Mouse (Mus musculus) heart, embryonic 13.5 days (tissue): ENCODE data around the gene Lrp11. TPM values are rescaled to one million over a fixed set of nuclear protein-coding genes. Genes with fewer than 3 reads are reported as not detected.
A peak's percentile ranks its signal among the peaks of the same experiment; 100 is the strongest.

Experiments
- ATAC-seq: fragments of 200-750 bp; cut with Nextera tagmentation; 2 replicates; pipeline ENCODE4 v1.8.0; 2017; ENCODE audit warnings: moderate TSS enrichment; ENCODE audit not compliant: insufficient number of reproducible peaks, low FRiP score, low TSS enrichment; ENCODE audit errors: extremely low read depth
- H3K27ac ChIP-seq: fragments of 300-500 bp; sonication (generic); replicated peaks from 2 replicates; pipeline ENCODE4 v1.5.1; 2015; ENCODE audit warnings: moderate library complexity, mild to moderate bottlenecking, inconsistent platforms
- H3K27me3 ChIP-seq: fragments of 300-500 bp; sonication (generic); replicated peaks from 2 replicates; pipeline ENCODE4 v1.6.1; 2015; ENCODE audit warnings: mild to moderate bottlenecking, inconsistent platforms
- H3K36me3 ChIP-seq: fragments of 300-500 bp; sonication (generic); 2 replicates; pipeline ENCODE4 v1.6.1; 2015; ENCODE audit warnings: mild to moderate bottlenecking, inconsistent platforms
- H3K4me1 ChIP-seq: fragments of 300-500 bp; sonication (generic); 2 replicates; pipeline ENCODE4 v1.6.1; 2015; ENCODE audit warnings: inconsistent platforms
- H3K4me2 ChIP-seq: fragments of 300-500 bp; sonication (generic); 2 replicates; pipeline ENCODE4 v1.6.1; 2015; ENCODE audit warnings: inconsistent platforms, mild to moderate bottlenecking, moderate library complexity
- H3K4me3 ChIP-seq: fragments of 300-500 bp; sonication (generic); 2 replicates; pipeline ENCODE4 v1.5.1; 2015; ENCODE audit warnings: moderate library complexity, mild to moderate bottlenecking, inconsistent platforms
- H3K9ac ChIP-seq: fragments of 300-500 bp; sonication (generic); 2 replicates; pipeline ENCODE4 v1.6.1; 2015; ENCODE audit warnings: inconsistent platforms, mild to moderate bottlenecking, moderate library complexity
- H3K9me3 ChIP-seq: fragments of 300-500 bp; sonication (generic); 2 replicates; pipeline ENCODE4 v1.6.1; 2016; ENCODE audit warnings: inconsistent platforms
- WGBS: fragments of 180-500 bp; shearing (Covaris S2); methylation state at CpG from one replicate; pipeline ENCODE4 v1.1.7; 2015; ENCODE audit warnings: mixed read lengths; 5-methylcytosine and 5-hydroxymethylcytosine counted together
- polyA plus RNA-seq: library from polyadenylated mRNA; unstranded; fragments of >200 nt; fragmentation: Nextera tagmentation; extraction: Ambion mirVana; gene quantifications from 2 replicates; pipeline ENCODE4 v1.2.1, GENCODE M21; 2015

Lrp11 gene
- polyA plus RNA-seq, 1 experiment from 2014 or later: 1.9 TPM

DNA sequence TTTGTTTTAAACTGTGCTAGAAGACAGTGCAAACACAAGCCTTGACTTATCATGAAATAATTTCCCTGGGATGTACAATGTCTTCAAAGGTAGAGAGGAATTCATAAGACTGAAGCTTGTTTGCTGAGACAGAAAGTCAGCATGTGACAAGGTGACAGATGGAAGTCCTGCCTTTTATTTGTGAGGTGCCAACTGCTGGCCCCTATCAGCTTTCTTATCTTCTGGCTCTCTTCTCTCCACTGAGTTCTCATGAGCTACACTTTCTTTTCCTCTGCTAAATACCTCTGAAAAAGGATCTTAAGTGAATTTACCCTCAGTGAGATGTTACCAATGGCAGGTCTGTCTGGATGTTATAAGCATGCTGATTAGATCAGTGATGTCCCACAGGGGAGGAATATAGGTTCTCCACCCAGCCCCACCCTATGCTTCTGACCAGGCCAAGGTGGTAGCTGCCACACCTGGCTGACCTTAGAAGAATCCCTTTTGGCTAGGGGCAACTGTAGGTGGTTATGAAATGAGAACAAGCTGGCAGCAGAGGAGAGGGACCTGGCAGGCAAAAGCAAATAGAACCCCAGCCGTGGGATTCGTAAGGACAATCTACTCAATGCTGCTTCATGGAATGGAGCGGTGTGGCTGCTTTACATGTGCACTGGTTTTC, 34.4 kb downstream of the Lrp11 start:
- Histone ChIP-seq H3K36me3 (peaks cover 7% of the 10 kb centered on the region; the same call in 1 of the 2 replicates), H3K4me1 (peaks cover 60% of the 10 kb centered on the region), H3K9me3 (no peaks in the 10 kb centered on the region), H3K4me3 (no peak overlapping the region), H3K27ac (no peak overlapping the region), H3K4me2 (no peak overlapping the region), H3K27me3 (no peaks in the 10 kb centered on the region), H3K9ac (no peak overlapping the region)
- 88% methylated on average over 3 of the region's 3 CpGs for WGBS
- ATAC-seq: no peak

GRCm38 (mm10) chr10:7629092-7629491, 39.5 kb downstream of the Lrp11 start:
- Histone ChIP-seq H3K4me2 (no peak overlapping the region), H3K9ac (no peak overlapping the region), H3K27me3 (no peaks in the 10 kb centered on the region), H3K4me3 (no peak overlapping the region), H3K27ac (no peak overlapping the region), H3K9me3 (no peaks in the 10 kb centered on the region), H3K36me3 (peaks cover 27% of the 10 kb centered on the region), H3K4me1 (peaks cover 48% of the 10 kb centered on the region)
- ATAC-seq: no peak
- 52% methylated on average over 4 of the region's 4 CpGs for WGBS

DNA sequence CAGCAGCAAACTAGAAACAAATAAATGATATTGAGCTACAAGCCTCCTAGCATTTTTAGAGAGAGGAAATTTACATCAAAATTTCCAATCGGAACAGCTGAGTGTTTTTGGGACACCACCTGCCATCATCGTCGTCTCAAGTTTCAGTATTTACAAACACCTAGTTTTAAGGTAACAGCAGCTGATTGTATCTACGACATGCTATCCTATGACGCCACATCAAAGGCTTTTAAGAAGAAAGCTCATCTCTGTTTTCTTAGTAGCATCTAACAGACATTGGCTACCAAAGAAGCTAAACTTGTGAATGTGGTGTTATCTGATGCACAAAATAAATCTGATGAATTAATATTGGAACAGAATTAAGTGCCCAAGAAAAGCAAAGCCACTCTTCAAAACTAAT, 40.7 kb downstream of the Lrp11 start:
- peaks cover 27% of the 10 kb centered on the region for H3K36me3 ChIP-seq
- no peak overlapping the region for H3K4me2 ChIP-seq
- H3K4me3 ChIP-seq: no peak overlapping the region
- H3K9ac ChIP-seq: no peak overlapping the region
- no peaks in the 10 kb centered on the region for H3K27me3 ChIP-seq
- 88% methylated on average over 5 of the region's 5 CpGs for WGBS
- H3K27ac ChIP-seq: no peak overlapping the region
- ATAC-seq: no peak
- no peaks in the 10 kb centered on the region for H3K9me3 ChIP-seq
- H3K4me1 ChIP-seq: peaks cover 47% of the 10 kb centered on the region

- Histone ChIP-seq H3K9me3 (no peaks in the 10 kb centered on the region), H3K4me3 (no peak overlapping the region), H3K36me3 (peaks cover 27% of the 10 kb centered on the region), H3K4me2 (peak overlapping the region; percentile 14; the same call in 1 of the 2 replicates), H3K4me1 (peaks cover 47% of the 10 kb centered on the region), H3K27ac (peak overlapping the region; percentile 41), H3K9ac (no peak overlapping the region), H3K27me3 (no peaks in the 10 kb centered on the region)
- WGBS: 53% methylated on average over 16 of the region's 16 CpGs
- ATAC-seq: no peak
These were observed 41.5 kb downstream of the Lrp11 start for GRCm38 (mm10) chr10:7630951-7631720.

DNA sequence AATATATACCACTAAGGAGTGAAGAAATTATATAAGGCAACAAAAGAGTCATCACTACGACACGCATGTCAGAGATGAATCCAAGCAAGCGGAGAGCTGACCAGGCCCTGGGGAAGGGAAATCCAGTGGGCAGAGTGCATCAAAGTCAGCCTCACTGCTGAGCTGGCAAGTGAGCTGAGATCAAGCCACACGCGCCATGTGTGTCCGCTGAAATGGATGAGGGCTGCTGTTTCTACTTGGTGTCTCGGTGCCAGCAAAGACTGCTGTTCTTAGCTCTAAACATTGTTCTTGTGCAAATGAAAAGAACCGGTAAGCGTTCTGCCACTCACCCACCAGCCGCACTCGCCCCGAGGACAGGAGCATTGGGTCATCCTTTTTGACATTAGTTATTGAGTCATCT, 50.8 kb downstream of the Lrp11 start:
- no peak for ATAC-seq

GRCm38 (mm10) chr10:7645911-7646310, 56.3 kb downstream of the Lrp11 start:
- peaks cover 9% of the 10 kb centered on the region for H3K4me1 ChIP-seq
- H3K27me3 ChIP-seq: no peaks in the 10 kb centered on the region
- no peaks in the 10 kb centered on the region for H3K9me3 ChIP-seq
- no peak overlapping the region for H3K4me3 ChIP-seq
- ATAC-seq: no peak
- no peak overlapping the region for H3K9ac ChIP-seq
- 88% methylated on average over 2 of the region's 2 CpGs for WGBS
- H3K27ac ChIP-seq: no peak overlapping the region
- H3K4me2 ChIP-seq: no peak overlapping the region
- H3K36me3 ChIP-seq: peaks cover 68% of the 10 kb centered on the region

More for the DNA sequence above, 50.8 kb downstream of the Lrp11 start:
- 96% methylated on average over 12 of the region's 12 CpGs for WGBS
- no peaks in the 10 kb centered on the region for H3K27me3 ChIP-seq
- H3K36me3 ChIP-seq: peaks cover 83% of the 10 kb centered on the region
- no peaks in the 10 kb centered on the region for H3K4me1 ChIP-seq
- no peak overlapping the region for H3K27ac ChIP-seq
- H3K4me3 ChIP-seq: no peak overlapping the region
- no peak overlapping the region for H3K9ac ChIP-seq
- H3K4me2 ChIP-seq: no peak overlapping the region
- no peaks in the 10 kb centered on the region for H3K9me3 ChIP-seq

- no peak for ATAC-seq
- Histone ChIP-seq H3K9ac (0 out of 2 replicates have a peak overlapping the region, but pooled peaks have one; percentile 24), H3K27ac (peak overlapping the region; percentile 63), H3K4me2 (no peak overlapping the region), H3K4me3 (no peak overlapping the region), H3K27me3 (no peaks in the 10 kb centered on the region), H3K9me3 (no peaks in the 10 kb centered on the region), H3K36me3 (peaks cover 39% of the 10 kb centered on the region), H3K4me1 (peaks cover 10% of the 10 kb centered on the region)
- 56% methylated on average over 4 of the region's 4 CpGs for WGBS
These were observed 59.5 kb downstream of the Lrp11 start for GRCm38 (mm10) chr10:7649059-7649458.

- Histone ChIP-seq H3K9ac (no peak overlapping the region), H3K27me3 (no peaks in the 10 kb centered on the region), H3K9me3 (no peaks in the 10 kb centered on the region), H3K4me1 (peaks cover 13% of the 10 kb centered on the region), H3K36me3 (peaks cover 25% of the 10 kb centered on the region), H3K27ac (no peak overlapping the region), H3K4me2 (no peak overlapping the region), H3K4me3 (no peak overlapping the region)
- 86% methylated on average over 2 of the region's 2 CpGs for WGBS
- ATAC-seq: no peak
These were observed 61.5 kb downstream of the Lrp11 start for GRCm38 (mm10) chr10:7651057-7651456.

DNA sequence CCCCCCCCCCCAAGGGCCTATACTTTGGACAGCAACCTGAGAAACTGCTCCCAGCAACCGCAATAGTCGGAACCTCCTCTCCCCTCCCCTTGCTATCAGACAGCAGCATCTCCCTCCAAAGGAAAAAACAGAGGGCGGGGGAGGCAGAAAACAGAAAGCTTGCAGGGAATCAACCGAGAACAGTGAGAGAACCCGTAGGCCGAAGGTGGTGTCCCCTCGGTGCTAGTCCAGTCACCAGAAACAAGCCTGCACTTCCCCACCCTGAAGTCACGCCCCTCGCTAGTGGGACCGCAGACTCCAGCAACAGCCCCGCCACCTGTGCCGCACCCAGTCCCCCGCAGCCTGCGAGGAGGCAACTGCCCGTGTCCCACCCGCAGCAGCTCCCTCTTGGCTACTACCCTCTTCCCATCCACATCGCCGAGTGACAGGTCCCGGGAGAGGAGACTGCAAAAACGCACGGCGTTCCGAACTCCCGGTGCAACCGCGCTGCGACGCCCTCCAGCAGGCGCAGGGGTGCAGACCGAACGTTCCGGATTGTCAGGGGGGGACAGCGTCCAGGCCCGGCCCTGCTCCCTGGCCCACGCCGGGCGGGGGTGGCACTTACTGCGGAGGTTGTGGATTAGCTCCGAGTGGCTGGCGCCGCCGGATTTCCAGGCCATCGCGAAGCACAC, 73.0 kb downstream of the Lrp11 start:
- no peaks in the 10 kb centered on the region for H3K36me3 ChIP-seq
- peak overlapping the region; percentile 79 for H3K4me3 ChIP-seq
- peak overlapping the region; percentile 94 for H3K4me2 ChIP-seq
- peak; percentile 68 for ATAC-seq
- H3K9me3 ChIP-seq: no peaks in the 10 kb centered on the region
- under 1% methylated on average over 44 of the region's 44 CpGs for WGBS
- H3K27me3 ChIP-seq: no peaks in the 10 kb centered on the region
- peak overlapping the region; percentile 93 for H3K9ac ChIP-seq
- peak overlapping the region; percentile 93 for H3K27ac ChIP-seq
- peaks cover 24% of the 10 kb centered on the region for H3K4me1 ChIP-seq

DNA sequence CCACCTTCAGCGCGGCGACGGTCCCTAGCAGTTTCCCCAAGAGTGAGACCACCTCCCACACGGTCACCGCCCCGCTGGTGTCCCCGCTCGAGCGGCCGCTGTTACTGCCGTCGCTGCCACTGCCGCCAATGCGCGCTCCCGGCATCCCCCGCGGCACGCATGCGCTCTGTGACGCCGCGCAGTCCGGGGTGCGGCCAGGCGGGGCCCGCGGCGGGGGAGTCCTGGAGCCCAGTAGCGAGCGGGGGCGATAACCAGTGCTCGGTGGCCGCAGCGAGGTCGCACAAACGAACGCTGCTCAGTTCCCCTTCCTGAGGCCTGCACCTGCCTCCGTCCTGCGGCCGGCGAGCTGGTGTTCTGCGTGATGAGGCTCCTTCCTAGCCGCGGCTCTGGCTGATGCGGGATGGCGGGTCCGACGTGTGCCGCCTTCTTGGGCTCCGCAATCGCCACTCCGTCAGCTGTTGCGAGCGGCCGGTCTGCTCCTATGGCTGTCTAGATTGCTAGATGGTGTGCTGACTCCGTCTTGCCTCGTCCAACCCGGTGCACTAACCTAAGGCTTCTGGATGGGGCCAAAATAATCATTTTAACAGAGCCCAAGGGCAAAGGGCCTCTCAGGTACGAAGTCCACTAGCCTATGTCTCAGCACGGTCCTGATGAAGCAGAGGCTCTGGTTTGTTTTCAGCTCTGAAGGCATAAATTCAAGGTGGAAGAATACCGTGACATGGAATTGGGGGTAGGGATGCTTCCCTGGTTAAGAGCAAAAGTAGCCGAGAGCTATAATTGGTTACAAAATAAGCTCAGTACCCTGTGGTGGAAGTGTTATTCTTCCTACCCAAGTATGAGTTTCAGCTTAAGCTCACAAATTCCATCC, 73.8 kb downstream of the Lrp11 start:
- H3K27me3 ChIP-seq: no peaks in the 10 kb centered on the region
- peak; percentile 89 for ATAC-seq
- no peaks in the 10 kb centered on the region for H3K9me3 ChIP-seq
- H3K4me3 ChIP-seq: peak overlapping the region; percentile 79
- under 1% methylated on average over 64 of the region's 64 CpGs for WGBS
- H3K4me2 ChIP-seq: peak overlapping the region; percentile 94
- peak overlapping the region; percentile 93 for H3K9ac ChIP-seq
- peaks cover 30% of the 10 kb centered on the region for H3K4me1 ChIP-seq
- no peaks in the 10 kb centered on the region for H3K36me3 ChIP-seq
- H3K27ac ChIP-seq: peak overlapping the region; percentile 93
